Mouse (Mus musculus) embryonic facial prominence, embryonic 11.5 days (tissue): ENCODE data around the gene Agbl2. TPM values are rescaled to one million over a fixed set of nuclear protein-coding genes. Genes with fewer than 3 reads are reported as not detected.
"Not testable (repeated sequence)": the region's sequence is repeated elsewhere in the genome, so short reads cannot be mapped to it uniquely, and the experiment has no call there.

ENCODE experiments used
- ATAC-seq: fragments of 200-750 bp; cut with Nextera tagmentation; replicated peaks from 2 replicates; pipeline ENCODE4 v1.8.0; 2017; ENCODE audit warnings: low read depth; ENCODE audit not compliant: insufficient number of reproducible peaks, low FRiP score, low TSS enrichment
- DNase-seq: peaks from one replicate; pipeline ENCODE4 v3.0.0-alpha.2; 2015; ENCODE audit warnings: low spot score
- H3K27ac ChIP-seq: fragments of 300-500 bp; sonication (generic); replicated peaks from 2 replicates; pipeline ENCODE4 v1.5.1; 2014; ENCODE audit warnings: mild to moderate bottlenecking, low read depth, low read length, control low read depth
- H3K27me3 ChIP-seq: fragments of 300-500 bp; sonication (generic); 2 replicates; pipeline ENCODE4 v1.6.1; 2014; ENCODE audit warnings: mild to moderate bottlenecking, low read length, moderate library complexity, mixed read lengths; ENCODE audit not compliant: control insufficient read depth, insufficient read depth
- H3K36me3 ChIP-seq: fragments of 300-500 bp; sonication (generic); replicated peaks from 2 replicates; pipeline ENCODE4 v1.6.1; 2014; ENCODE audit warnings: low read depth, mild to moderate bottlenecking, low read length, moderate library complexity, mixed read lengths; ENCODE audit not compliant: control insufficient read depth, insufficient read depth
- H3K4me1 ChIP-seq: fragments of 300-500 bp; sonication (generic); 2 replicates; pipeline ENCODE4 v1.6.1; 2014; ENCODE audit warnings: low read length, mixed read lengths; ENCODE audit not compliant: control insufficient read depth, insufficient read depth
- H3K4me2 ChIP-seq: fragments of 300-500 bp; sonication (generic); 2 replicates; pipeline ENCODE4 v1.6.1; 2014; ENCODE audit warnings: low read depth, mild to moderate bottlenecking, control low read depth, low read length, moderate library complexity
- H3K4me3 ChIP-seq: fragments of 300-500 bp; sonication (generic); 2 replicates; pipeline ENCODE4 v1.5.1; 2014; ENCODE audit warnings: low read depth, low read length, control low read depth
- H3K9ac ChIP-seq: fragments of 300-500 bp; sonication (generic); replicated peaks from 2 replicates; pipeline ENCODE4 v1.6.1; 2014; ENCODE audit warnings: mild to moderate bottlenecking, control low read depth, low read length
- H3K9me3 ChIP-seq: fragments of 300-500 bp; sonication (generic); replicated peaks from 2 replicates; pipeline ENCODE4 v1.6.1; 2016; ENCODE audit warnings: mild to moderate bottlenecking, low read length, inconsistent platforms, mixed read lengths; ENCODE audit not compliant: control insufficient read depth
- WGBS: fragments of 180-500 bp; shearing (Covaris S2); extraction: QIAGEN DNeasy Blood & Tissue Kit; methylation state at CpG from one replicate; pipeline ENCODE4 v1.1.7; 2014; 5-methylcytosine and 5-hydroxymethylcytosine counted together
- polyA plus RNA-seq: library from polyadenylated mRNA; unstranded; fragments of >200 nt; fragmentation: Nextera tagmentation; extraction: Ambion mirVana; gene quantifications from 2 replicates; pipeline ENCODE4 v1.2.1, GENCODE M21; 2014

The Agbl2 gene
- polyA plus RNA-seq, 1 experiment from 2014 or later = 0.91 TPM

DNA sequence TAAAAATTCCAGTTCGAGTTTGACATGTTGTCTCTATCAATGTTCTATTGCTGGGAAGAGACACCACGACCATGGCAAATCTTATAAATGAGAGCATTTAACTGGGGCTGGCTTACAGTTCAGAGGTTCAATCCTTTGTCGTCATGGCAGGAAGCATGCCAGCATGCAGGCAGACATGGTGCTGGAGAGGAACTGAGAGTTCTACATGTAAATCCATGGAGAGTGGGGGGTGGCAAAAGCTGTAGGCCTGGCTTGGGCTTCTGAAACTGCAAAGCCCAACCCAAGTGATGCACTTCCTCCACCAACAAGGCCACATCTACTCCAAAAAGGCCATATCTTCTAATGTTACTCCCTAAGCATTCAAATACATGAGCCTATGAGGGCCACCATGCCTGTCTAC is 38.4 kb downstream of the Agbl2 start:
- no peak overlapping the region for H3K4me2 ChIP-seq
- 88% methylated on average over 3 of the region's 3 CpGs for WGBS
- no peaks in the 10 kb centered on the region for H3K36me3 ChIP-seq
- H3K27ac ChIP-seq = no peak overlapping the region
- DNase-seq (no peak), ATAC-seq (no peak)
- no peaks in the 10 kb centered on the region for H3K9me3 ChIP-seq
- H3K9ac ChIP-seq = no peak overlapping the region
- H3K4me1 ChIP-seq = no peaks in the 10 kb centered on the region
- no peaks in the 10 kb centered on the region for H3K27me3 ChIP-seq
- no peak overlapping the region for H3K4me3 ChIP-seq

- no peaks in the 10 kb centered on the region for H3K27me3 ChIP-seq
- no peaks in the 10 kb centered on the region for H3K4me1 ChIP-seq
- H3K9ac ChIP-seq = no peak overlapping the region
- H3K27ac ChIP-seq = no peak overlapping the region
- 77% methylated on average over 2 of the region's 2 CpGs for WGBS
- H3K9me3 ChIP-seq = no peaks in the 10 kb centered on the region
- H3K4me2 ChIP-seq = no peak overlapping the region
- DNase-seq (no peak), ATAC-seq (no peak)
- H3K4me3 ChIP-seq = no peak overlapping the region
- no peaks in the 10 kb centered on the region for H3K36me3 ChIP-seq
Observed at GRCm38 (mm10) chr2:90822978-90823377, 40.5 kb downstream of the Agbl2 start.

- DNase-seq (no peak), ATAC-seq (no peak)
- Histone ChIP-seq H3K9me3 (no peaks in the 10 kb centered on the region), H3K27ac (no peak overlapping the region), H3K4me1 (no peaks in the 10 kb centered on the region), H3K9ac (no peak overlapping the region), H3K4me3 (no peak overlapping the region), H3K4me2 (no peak overlapping the region), H3K27me3 (no peaks in the 10 kb centered on the region), H3K36me3 (no peaks in the 10 kb centered on the region)
- 73% methylated on average over 6 of the region's 6 CpGs for WGBS
Observed at GRCm38 (mm10) chr2:90823781-90824180, 41.3 kb downstream of the Agbl2 start.

DNA sequence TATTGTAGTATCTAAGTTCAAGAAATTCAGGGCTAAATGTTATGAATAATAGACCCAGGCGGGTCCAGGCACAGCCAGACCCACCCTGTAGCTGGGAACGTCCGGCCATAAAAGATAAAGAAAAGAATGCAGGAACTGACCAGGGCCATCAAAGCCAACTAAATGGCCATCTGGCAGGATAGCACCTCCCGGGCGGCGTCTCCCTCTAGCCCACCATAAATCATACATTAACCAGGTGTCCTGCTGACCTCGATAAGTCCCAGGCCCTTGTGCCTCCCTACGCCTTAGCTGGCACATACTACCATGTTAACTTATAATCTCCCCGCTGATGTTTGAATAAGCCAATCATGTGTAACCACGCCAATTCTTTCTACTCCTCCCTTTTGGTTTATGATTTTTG is 42.0 kb downstream of the Agbl2 start:
- H3K9ac ChIP-seq, ATAC-seq, H3K9me3 ChIP-seq, H3K27ac ChIP-seq, H3K4me2 ChIP-seq, H3K4me1 ChIP-seq, H3K36me3 ChIP-seq, H3K4me3 ChIP-seq, DNase-seq, H3K27me3 ChIP-seq: not testable (repeated sequence)
- 88% methylated on average over 10 of the region's 10 CpGs for WGBS

- ATAC-seq (no peak), DNase-seq (no peak)
- Histone ChIP-seq H3K4me1 (no peaks in the 10 kb centered on the region), H3K9me3 (no peaks in the 10 kb centered on the region), H3K36me3 (no peaks in the 10 kb centered on the region), H3K9ac (no peak overlapping the region), H3K4me2 (no peak overlapping the region), H3K27ac (no peak overlapping the region), H3K27me3 (no peaks in the 10 kb centered on the region), H3K4me3 (no peak overlapping the region)
- WGBS = 85% methylated on average over 11 of the region's 11 CpGs
Observed at GRCm38 (mm10) chr2:90825515-90826172, 43.1 kb downstream of the Agbl2 start.

GRCm38 (mm10) chr2:90828739-90829138 is 46.2 kb downstream of the Agbl2 start:
- H3K4me2 ChIP-seq = no peak overlapping the region
- no peaks in the 10 kb centered on the region for H3K36me3 ChIP-seq
- DNase-seq = no peak
- no peak overlapping the region for H3K4me3 ChIP-seq
- WGBS = 72% methylated on average over 7 of the region's 7 CpGs
- no peak overlapping the region for H3K27ac ChIP-seq
- no peaks in the 10 kb centered on the region for H3K27me3 ChIP-seq
- no peak for ATAC-seq
- no peaks in the 10 kb centered on the region for H3K4me1 ChIP-seq
- H3K9ac ChIP-seq = no peak overlapping the region
- no peaks in the 10 kb centered on the region for H3K9me3 ChIP-seq

- Histone ChIP-seq H3K4me3 (no peak overlapping the region), H3K27me3 (no peaks in the 10 kb centered on the region), H3K27ac (no peak overlapping the region), H3K9ac (no peak overlapping the region), H3K4me1 (no peaks in the 10 kb centered on the region), H3K36me3 (no peaks in the 10 kb centered on the region), H3K4me2 (no peak overlapping the region), H3K9me3 (no peaks in the 10 kb centered on the region)
- DNase-seq (no peak), ATAC-seq (no peak)
- 83% methylated on average over 5 of the region's 5 CpGs for WGBS
Observed at GRCm38 (mm10) chr2:90833502-90833901, 51.0 kb downstream of the Agbl2 start.

DNA sequence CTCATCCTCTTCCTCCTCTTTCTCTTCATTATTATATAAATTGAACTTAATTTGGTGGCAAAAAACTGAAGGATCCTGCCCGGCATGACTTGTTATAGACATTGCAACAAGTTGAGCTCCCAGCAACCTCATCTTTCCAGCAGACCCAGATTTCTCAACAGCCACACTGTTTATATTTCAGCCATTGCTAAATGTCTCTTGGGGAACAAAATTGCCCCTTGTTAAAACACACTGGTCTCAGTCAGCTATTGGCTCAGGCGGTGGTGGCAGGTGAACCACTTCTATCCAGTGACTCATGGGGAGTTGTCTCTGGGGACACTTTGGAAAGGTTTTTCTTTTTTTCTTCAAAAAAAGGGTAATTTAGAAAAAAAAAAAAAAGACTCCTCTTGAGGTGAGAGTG is 56.1 kb downstream of the Agbl2 start:
- DNase-seq (no peak), ATAC-seq (no peak)
- Histone ChIP-seq H3K9me3 (no peaks in the 10 kb centered on the region), H3K4me2 (no peak overlapping the region), H3K27me3 (no peaks in the 10 kb centered on the region), H3K9ac (no peak overlapping the region), H3K4me1 (no peaks in the 10 kb centered on the region), H3K36me3 (no peaks in the 10 kb centered on the region), H3K4me3 (no peak overlapping the region), H3K27ac (no peak overlapping the region)
- WGBS = 83% methylated on average over 2 of the region's 2 CpGs
